Mouse (Mus musculus) Patski (cell line): Measurements from ENCODE around the gene Car9. TPM values are rescaled to one million over a fixed set of nuclear protein-coding genes. Genes with fewer than 3 reads are reported as not detected.

ENCODE experiments used
- ATAC-seq: fragments of 100-300 bp; one replicate; pipeline ENCODE4 v1.8.0; 2021
- CTCF ChIA-PET: fragments of 350-600 bp; sonication (Branson Sonifier 250); formaldehyde crosslinking; loops from one replicate; lab custom pipeline; 2022; ENCODE audit warnings: inconsistent platforms; lab: Charles Lee
- POLR2A ChIA-PET: fragments of 350-600 bp; sonication (Branson Sonifier 250); formaldehyde crosslinking; loops from one replicate; lab custom pipeline; 2022; ENCODE audit warnings: antibody characterized with exemption, inconsistent platforms; lab: Charles Lee
- DNase-seq: peaks from one replicate; pipeline ENCODE4 v3.0.0-alpha.2; 2011; ENCODE audit warnings: low read depth, low spot score
- H3K27me3 ChIP-seq: fragments of 371-371 bp; one replicate; pipeline ENCODE4 v1.5.1; 2021
- CTCF ChIP-seq: fragments of 100-300 bp; IDR thresholded peaks from one replicate; pipeline ENCODE4 v1.5.1; 2021
- in situ Hi-C: fragments of 300-500 bp; cut with MboI; formaldehyde crosslinking; loops from 3 replicates; pipeline ENCODE4 v1.11.1; 2018; ENCODE audit warnings: low pct_unique_long_range_greater_than_20kb, mixed read lengths
- polyA plus RNA-seq: library from polyadenylated mRNA; unstranded; gene quantifications from one replicate; pipeline ENCODE4 v1.2.3, GENCODE M21; 2021

The Car9 gene
- not detected for polyA plus RNA-seq

DNA sequence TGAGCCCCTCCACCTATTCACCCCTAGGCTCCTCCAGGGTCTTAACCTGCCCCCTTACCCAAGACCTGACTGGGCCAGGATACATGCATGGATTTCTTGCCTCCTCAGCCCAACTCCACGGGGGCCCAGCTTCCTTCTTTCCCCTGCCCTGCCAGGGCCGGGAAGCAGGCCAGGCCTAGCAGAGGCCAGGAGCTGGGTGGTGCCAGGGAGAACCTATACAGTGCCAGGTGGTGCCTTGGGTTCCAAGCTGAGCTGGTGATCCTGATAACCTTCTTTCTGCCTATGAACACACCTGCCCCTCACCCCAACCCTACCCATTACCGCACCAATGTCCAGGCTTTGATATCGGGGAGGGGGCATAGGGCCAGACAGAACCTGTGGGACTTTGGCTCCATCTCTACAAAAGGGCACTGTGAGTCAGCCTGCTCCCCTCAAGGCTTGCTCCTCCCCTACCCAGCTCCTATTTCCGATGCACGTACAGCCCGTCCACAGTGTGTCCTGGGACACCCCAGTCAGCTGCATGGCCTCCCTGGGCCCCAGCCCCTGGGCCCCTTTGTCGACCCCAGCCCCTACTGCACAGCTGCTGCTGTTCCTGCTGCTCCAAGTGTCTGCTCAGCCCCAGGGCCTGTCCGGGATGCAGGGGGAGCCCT is at the start of gene Car9:
TSS of gene Car9 (plus strand) at position 431 of the 650 bp plus-strand sequence.
- in situ Hi-C loops, result no loop called here
- H3K27me3 ChIP-seq, result no peaks in the 10 kb centered on the region
- CTCF ChIA-PET, result interaction anchor here (1.6 kb wide), 1 partner anchor 8 kb away, joined by 4 read pairs; the partner anchor contains the start of gene Arhgef39
- TF ChIP-seq CTCF, result no peak
- ATAC-seq (no peak), DNase-seq (no peak)
- POLR2A ChIA-PET, result interaction anchor here (0.5 to 1.7 kb wide), 2 partner anchors 13 to 435 kb away, joined by 3 to 5 read pairs; no protein-coding TSS in a partner anchor

DNA sequence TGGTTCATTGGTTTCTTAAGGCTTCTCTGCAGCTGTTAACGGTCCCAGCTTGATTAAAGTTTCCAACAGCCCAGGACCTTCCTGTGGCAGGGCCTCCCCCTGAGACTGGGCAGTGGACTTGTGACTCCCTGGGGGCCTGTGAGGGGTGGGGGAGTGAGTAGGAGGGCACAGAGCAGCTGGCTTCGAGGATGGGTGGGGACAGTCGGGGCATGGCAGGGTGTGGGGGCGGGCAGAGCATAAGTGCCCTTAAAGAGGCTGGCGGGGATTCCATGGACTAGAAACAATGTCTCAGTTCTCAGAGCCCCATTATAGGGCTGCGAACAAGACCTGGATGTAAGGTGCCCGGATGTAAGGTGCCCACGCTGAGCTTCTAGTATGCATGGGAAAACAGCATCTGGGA is 49.6 kb upstream of the Car9 start:
- POLR2A ChIA-PET, result interaction anchor here (0.6 kb wide), 1 partner anchor 419 kb away, joined by 4 read pairs; no protein-coding TSS in a partner anchor
- ATAC-seq, result no peak
- no peak for TF ChIP-seq CTCF
- H3K27me3 ChIP-seq, result no peaks in the 10 kb centered on the region
- CTCF ChIA-PET, result interaction anchor here (1.0 to 2.0 kb wide), 2 partner anchors 11 to 22 kb away, joined by 3 to 6 read pairs; no protein-coding TSS in a partner anchor
- no peak for DNase-seq
- in situ Hi-C loops, result no loop called here

DNA sequence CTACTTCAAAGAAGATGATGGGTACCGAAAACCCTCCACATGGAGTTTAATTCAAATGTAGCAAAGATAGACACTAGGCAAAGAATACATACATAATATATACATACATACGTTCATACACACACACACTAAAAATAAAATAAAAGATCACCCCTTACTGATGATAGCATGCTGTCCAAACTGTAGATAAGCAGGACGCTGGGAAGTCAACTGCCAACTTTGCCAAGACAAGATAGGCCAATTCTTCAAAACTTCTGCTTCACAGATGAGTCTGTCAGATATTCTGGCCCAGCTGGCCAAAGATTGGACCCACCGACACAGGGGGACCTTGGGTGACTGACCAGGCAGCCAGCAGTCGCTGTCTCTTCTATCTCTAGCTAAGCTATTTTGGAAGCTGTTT is 43.7 kb upstream of the Car9 start:
- ATAC-seq (no peak), DNase-seq (no peak)
- ChIA-PET CTCF (interaction anchor here (1.2 kb wide), 1 partner anchor 14 kb away, joined by 3 read pairs; no protein-coding TSS in a partner anchor), POLR2A (no interaction called here)
- no peaks in the 10 kb centered on the region for H3K27me3 ChIP-seq
- no peak for TF ChIP-seq CTCF
- in situ Hi-C loops, result no loop called here

DNA sequence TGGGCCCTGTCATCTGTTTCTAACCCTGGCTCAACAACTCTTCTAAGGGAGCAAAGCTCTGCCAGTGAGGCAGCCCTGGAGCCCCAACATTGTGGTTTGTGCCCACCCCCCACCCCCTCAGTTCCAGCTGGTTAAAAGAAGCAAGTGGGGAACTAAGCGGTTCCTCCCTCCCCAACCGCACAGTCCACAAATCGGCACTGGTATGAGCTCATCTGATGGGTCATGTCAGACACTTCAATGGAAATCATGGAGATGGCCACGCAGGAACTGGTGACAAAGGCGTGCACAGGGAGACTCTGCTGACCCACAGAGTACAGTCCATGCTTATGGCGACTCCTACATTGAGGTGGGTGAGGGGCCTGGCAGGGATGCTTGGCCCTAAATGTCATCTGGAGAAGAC is 40.8 kb upstream of the Car9 start:
- DNase-seq (no peak), ATAC-seq (no peak)
- no peak for TF ChIP-seq CTCF
- H3K27me3 ChIP-seq, result no peaks in the 10 kb centered on the region
- CTCF ChIA-PET, result no interaction called here
- POLR2A ChIA-PET, result no interaction called here
- in situ Hi-C loops, result no loop called here

DNA sequence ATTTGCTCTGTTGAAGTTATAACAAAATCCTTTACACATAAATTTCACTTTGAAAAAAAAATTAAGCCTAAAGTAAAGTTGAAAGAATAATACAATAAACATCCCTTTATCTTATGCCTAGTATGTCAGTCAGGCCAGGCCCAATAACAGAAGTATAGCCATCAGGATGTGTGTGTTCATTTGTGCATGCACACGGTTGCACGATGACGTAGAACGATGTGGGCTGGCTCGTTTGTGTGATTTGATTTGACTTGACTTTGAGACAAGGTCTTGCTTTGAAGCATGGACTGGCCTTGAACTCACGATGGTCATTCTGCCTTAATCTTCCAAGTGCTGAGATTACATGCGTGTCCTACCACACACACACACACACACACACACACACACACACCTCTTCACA is 39.9 kb upstream of the Car9 start:
- ChIA-PET POLR2A (interaction anchor here (1.0 kb wide), 1 partner anchor 8 kb away, joined by 3 read pairs; no protein-coding TSS in a partner anchor), CTCF (no interaction called here)
- H3K27me3 ChIP-seq, result no peaks in the 10 kb centered on the region
- ATAC-seq (no peak), DNase-seq (no peak)
- TF ChIP-seq CTCF, result no peak
- in situ Hi-C loops, result no loop called here

DNA sequence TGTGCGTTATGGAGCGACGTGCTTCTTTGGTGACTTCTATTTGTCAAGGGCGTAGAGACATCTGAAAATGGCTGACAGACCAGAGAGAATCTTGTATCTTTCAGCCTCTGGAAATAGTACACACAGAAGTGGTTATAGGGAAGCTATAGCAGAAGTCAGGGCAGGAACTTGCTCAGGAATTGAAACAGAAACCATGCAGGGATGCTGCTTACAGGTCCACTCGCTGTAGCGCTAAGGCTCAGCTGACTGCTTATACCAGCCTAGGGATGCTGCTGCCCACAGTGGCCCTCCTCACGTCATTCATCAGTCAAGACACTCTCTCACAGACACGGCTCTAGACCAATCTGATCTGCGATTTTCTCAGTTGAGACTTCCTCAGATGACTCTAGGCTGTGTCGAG is 36.5 kb upstream of the Car9 start:
- H3K27me3 ChIP-seq, result no peaks in the 10 kb centered on the region
- in situ Hi-C loops, result no loop called here
- DNase-seq (no peak), ATAC-seq (no peak)
- ChIA-PET CTCF (no interaction called here), POLR2A (interaction anchor here (1.2 kb wide), 1 partner anchor 20 kb away, joined by 4 read pairs; no protein-coding TSS in a partner anchor)
- no peak for TF ChIP-seq CTCF

DNA sequence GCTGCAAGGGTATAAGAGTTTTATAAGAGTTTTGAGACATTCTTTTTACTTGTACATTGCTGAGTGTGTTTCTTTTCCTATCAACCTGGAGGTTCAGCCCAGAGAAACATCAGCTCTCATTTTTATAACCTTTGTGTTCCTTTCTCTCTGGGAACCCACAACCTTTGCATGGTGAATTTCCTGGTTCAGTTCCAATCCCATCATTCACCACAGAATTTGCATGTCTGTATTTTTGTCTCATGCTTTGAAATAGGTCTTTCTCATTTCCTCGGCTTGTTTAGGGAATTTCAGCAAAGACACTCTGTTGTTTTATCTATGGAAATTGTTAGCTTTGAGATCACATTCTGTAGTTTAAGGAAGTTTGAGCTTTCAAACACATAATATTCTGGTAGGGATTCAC is 33.1 kb upstream of the Car9 start:
- CTCF ChIA-PET, result no interaction called here
- in situ Hi-C loops, result no loop called here
- TF ChIP-seq CTCF, result no peak
- DNase-seq, result no peak
- POLR2A ChIA-PET, result no interaction called here
- no peaks in the 10 kb centered on the region for H3K27me3 ChIP-seq
- ATAC-seq, result no peak

DNA sequence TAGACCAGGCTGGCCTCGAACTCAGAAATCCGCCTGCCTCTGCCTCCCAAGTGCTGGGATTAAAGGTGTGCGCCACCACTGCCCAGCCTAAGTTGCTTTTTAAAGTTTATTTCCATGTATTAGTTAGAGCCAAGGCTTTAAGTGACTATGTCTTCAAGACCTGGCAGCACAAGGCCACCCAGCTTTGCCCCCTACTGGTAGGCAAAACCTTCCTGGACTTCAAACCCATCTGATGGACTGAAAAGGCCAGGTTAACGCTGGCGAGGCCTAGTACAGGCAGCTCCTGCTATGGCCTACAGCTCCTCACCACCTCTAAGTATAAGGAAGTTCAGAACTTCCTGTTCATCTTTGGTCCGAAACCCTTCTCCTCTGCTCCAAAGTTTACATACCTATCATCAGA is 30.2 kb upstream of the Car9 start:
- ChIA-PET CTCF (no interaction called here), POLR2A (no interaction called here)
- no peak for DNase-seq
- no peak for ATAC-seq
- TF ChIP-seq CTCF, result no peak
- in situ Hi-C loops, result loop anchor here (5.0 kb wide), 1 partner anchor 34 kb away; the partner anchor contains the start of gene Tesk1
- no peaks in the 10 kb centered on the region for H3K27me3 ChIP-seq

DNA sequence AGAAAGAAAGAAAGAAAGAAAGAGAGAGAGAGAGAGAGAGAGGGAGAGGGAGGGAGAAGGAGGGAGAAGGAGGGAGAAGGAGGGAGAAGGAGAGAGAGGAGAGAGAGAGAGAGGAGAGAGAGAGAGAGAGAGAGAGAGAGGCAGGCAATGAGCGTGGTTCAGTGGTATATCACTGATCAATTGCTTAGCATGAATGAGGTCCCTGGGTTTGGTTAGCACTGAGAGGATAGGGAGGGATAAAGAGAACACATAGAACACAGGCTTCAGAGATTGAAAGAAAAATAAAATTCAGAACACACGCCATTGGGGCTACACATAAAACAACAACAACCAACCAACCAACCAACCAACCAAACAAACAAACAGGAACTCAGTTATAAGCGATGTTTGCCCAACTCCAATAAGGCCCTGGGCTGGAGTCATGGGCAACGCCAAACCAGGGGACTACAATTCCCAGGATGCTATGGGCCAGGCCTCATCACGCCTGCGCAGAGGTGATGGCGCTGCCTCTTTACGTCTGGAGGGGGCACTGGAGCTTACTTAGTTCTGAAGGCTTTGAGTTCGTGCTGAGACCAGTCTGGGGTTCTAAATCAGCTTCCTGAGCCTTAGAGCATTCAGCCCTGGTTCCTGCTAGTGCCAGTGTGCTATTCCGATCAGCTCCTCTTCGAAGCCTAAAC is 28.8 kb upstream of the Car9 start:
- in situ Hi-C loops, result loop anchor here (5.0 kb wide), 1 partner anchor 36 kb away; the partner anchor contains the start of gene Tesk1
- ATAC-seq (no peak), DNase-seq (no peak)
- no peak for TF ChIP-seq CTCF
- ChIA-PET CTCF (interaction anchor here (2.0 kb wide), 1 partner anchor 14 kb away, joined by 5 read pairs; the partner anchor contains the start of gene Ccdc107), POLR2A (interaction anchor here (0.6 kb wide), 1 partner anchor 427 kb away, joined by 3 read pairs; no protein-coding TSS in a partner anchor)
- H3K27me3 ChIP-seq, result no peaks in the 10 kb centered on the region

DNA sequence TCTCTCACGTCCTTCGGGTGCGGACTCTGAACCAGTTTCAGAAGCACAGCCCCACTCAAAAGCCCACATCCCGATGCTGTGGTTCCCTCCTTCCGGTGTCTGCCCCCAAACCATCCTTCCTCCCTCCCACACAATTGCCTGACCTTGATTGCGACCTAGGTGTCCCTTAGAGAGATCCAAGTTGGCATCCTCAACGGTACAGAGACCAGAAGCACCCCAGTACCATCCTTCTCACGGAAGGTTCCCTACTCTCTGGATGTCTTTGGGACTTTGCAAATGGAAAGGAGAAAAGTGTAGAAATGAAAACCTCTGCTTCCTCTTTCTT is 28.3 kb upstream of the Car9 start:
- no peaks in the 10 kb centered on the region for H3K27me3 ChIP-seq
- ATAC-seq (no peak), DNase-seq (no peak)
- in situ Hi-C loops, result loop anchor here (5.0 kb wide), 1 partner anchor 36 kb away; the partner anchor contains the start of gene Tesk1
- POLR2A ChIA-PET, result interaction anchor here (0.6 kb wide), 1 partner anchor 428 kb away, joined by 3 read pairs; no protein-coding TSS in a partner anchor
- CTCF ChIA-PET, result interaction anchor here (2.0 kb wide), 1 partner anchor 14 kb away, joined by 5 read pairs; the partner anchor contains the start of gene Ccdc107
- TF ChIP-seq CTCF, result no peak
